Mouse (Mus musculus) hindbrain, embryonic 14.5 days (tissue): Measurements from ENCODE around the gene Tmem51. TPM values are rescaled to one million over a fixed set of nuclear protein-coding genes. Genes with fewer than 3 reads are reported as not detected.

Experiments
- ATAC-seq: fragments of 200-750 bp; cut with Nextera tagmentation; 2 replicates; pipeline ENCODE4 v1.8.0; 2017; ENCODE audit warnings: moderate number of reproducible peaks, mild to moderate bottlenecking, moderate TSS enrichment, moderate library complexity; ENCODE audit not compliant: low FRiP score
- DNase-seq: peaks from one replicate; pipeline ENCODE4 v3.0.0-alpha.2; 2015; ENCODE audit warnings: low spot score
- H3K27ac ChIP-seq: fragments of 300-500 bp; sonication (generic); 2 replicates; pipeline ENCODE4 v1.5.1; 2014; ENCODE audit warnings: mild to moderate bottlenecking, moderate library complexity
- H3K27me3 ChIP-seq: fragments of 300-500 bp; sonication (generic); 2 replicates; pipeline ENCODE4 v1.6.1; 2014; ENCODE audit warnings: mild to moderate bottlenecking, low read length, mixed read lengths; ENCODE audit not compliant: control insufficient read depth, insufficient read depth
- H3K36me3 ChIP-seq: fragments of 300-500 bp; sonication (generic); replicated peaks from 2 replicates; pipeline ENCODE4 v1.6.1; 2014; ENCODE audit not compliant: control insufficient read depth, insufficient read depth
- H3K4me1 ChIP-seq: fragments of 300-500 bp; sonication (generic); replicated peaks from 2 replicates; pipeline ENCODE4 v1.6.1; 2014; ENCODE audit warnings: antibody characterized with exemption, low read length, mixed read lengths; ENCODE audit not compliant: control insufficient read depth, insufficient read depth
- H3K4me2 ChIP-seq: fragments of 300-500 bp; sonication (generic); replicated peaks from 2 replicates; pipeline ENCODE4 v1.6.1; 2014; ENCODE audit warnings: mild to moderate bottlenecking, moderate library complexity
- H3K4me3 ChIP-seq: fragments of 300-500 bp; sonication (generic); replicated peaks from 2 replicates; pipeline ENCODE4 v1.5.1; 2014; ENCODE audit warnings: mild to moderate bottlenecking, low read length
- H3K9ac ChIP-seq: fragments of 300-500 bp; sonication (generic); 2 replicates; pipeline ENCODE4 v1.6.1; 2014
- H3K9me3 ChIP-seq: fragments of 300-500 bp; sonication (generic); 2 replicates; pipeline ENCODE4 v1.6.1; 2016; ENCODE audit warnings: low read length; ENCODE audit not compliant: control insufficient read depth
- WGBS: fragments of 180-500 bp; shearing (Covaris S2); extraction: QIAGEN DNeasy Blood & Tissue Kit; methylation state at CpG from one replicate; pipeline ENCODE4 v1.1.7; 2014; 5-methylcytosine and 5-hydroxymethylcytosine counted together
- polyA plus RNA-seq: library from polyadenylated mRNA; unstranded; fragments of >200 nt; fragmentation: Nextera tagmentation; extraction: Ambion mirVana; gene quantifications from 2 replicates; pipeline ENCODE4 v1.2.1, GENCODE M21; 2014

The Tmem51 gene
- 6.5 and 6.6 TPM in 2 replicates for polyA plus RNA-seq

GRCm38 (mm10) chr4:142084131-142084899 is at the start of gene Tmem51:
Gene Tmem51 (minus strand): TSS chr4:142084304.
- peak within 1 kb of the TSS; percentile 48 for H3K4me3 ChIP-seq
- ATAC-seq (peak; percentile 72; the same call in 1 of the 2 replicates), DNase-seq (no peak)
- WGBS = under 1% methylated on average over 51 of the region's 52 CpGs
- H3K27me3 ChIP-seq = peaks cover 28% of the 10 kb centered on the region
- peak within 1 kb of the TSS; percentile 86 for H3K4me2 ChIP-seq
- peak within 1 kb of the TSS; percentile 56 for H3K9ac ChIP-seq
- no peaks in the 10 kb centered on the region for H3K9me3 ChIP-seq
- no peaks in the 10 kb centered on the region for H3K36me3 ChIP-seq
- H3K4me1 ChIP-seq = peaks cover 7% of the 10 kb centered on the region; the same call in 1 of the 2 replicates
- H3K27ac ChIP-seq = no peak within 1 kb of the TSS

GRCm38 (mm10) chr4:142130162-142130561 is 46.1 kb upstream of the Tmem51 start:
- no peaks in the 10 kb centered on the region for H3K27me3 ChIP-seq
- 0 out of 2 replicates have a peak, but pooled peaks cover 3% of the 10 kb centered on the region for H3K4me1 ChIP-seq
- no peaks in the 10 kb centered on the region for H3K36me3 ChIP-seq
- ATAC-seq (no peak), DNase-seq (no peak)
- WGBS = 57% methylated on average over 5 of the region's 5 CpGs
- H3K4me3 ChIP-seq = no peak overlapping the region
- H3K27ac ChIP-seq = no peak overlapping the region
- no peak overlapping the region for H3K4me2 ChIP-seq
- no peak overlapping the region for H3K9ac ChIP-seq
- no peaks in the 10 kb centered on the region for H3K9me3 ChIP-seq

GRCm38 (mm10) chr4:142127275-142127788 is 43.2 kb upstream of the Tmem51 start:
- H3K4me2 ChIP-seq = no peak overlapping the region
- no peak overlapping the region for H3K27ac ChIP-seq
- H3K9me3 ChIP-seq = no peaks in the 10 kb centered on the region
- H3K4me3 ChIP-seq = no peak overlapping the region
- H3K27me3 ChIP-seq = no peaks in the 10 kb centered on the region
- 0 out of 2 replicates have a peak, but pooled peaks cover 3% of the 10 kb centered on the region for H3K4me1 ChIP-seq
- WGBS = 88% methylated on average over 6 of the region's 6 CpGs
- DNase-seq (no peak), ATAC-seq (no peak)
- H3K36me3 ChIP-seq = no peaks in the 10 kb centered on the region
- no peak overlapping the region for H3K9ac ChIP-seq

- no peak for ATAC-seq
- no peaks in the 10 kb centered on the region for H3K27me3 ChIP-seq
- 79% methylated on average over 10 of the region's 10 CpGs for WGBS
These were observed 42.7 kb upstream of the Tmem51 start for GRCm38 (mm10) chr4:142126641-142127274.

GRCm38 (mm10) chr4:142121164-142121563 is 37.1 kb upstream of the Tmem51 start:
- 63% methylated on average over 1 of the region's 1 CpGs for WGBS
- no peaks in the 10 kb centered on the region for H3K9me3 ChIP-seq
- H3K4me1 ChIP-seq = no peaks in the 10 kb centered on the region
- no peak overlapping the region for H3K9ac ChIP-seq
- H3K27me3 ChIP-seq = no peaks in the 10 kb centered on the region
- H3K4me3 ChIP-seq = no peak overlapping the region
- no peak for DNase-seq
- no peak overlapping the region for H3K4me2 ChIP-seq
- H3K36me3 ChIP-seq = no peaks in the 10 kb centered on the region
- ATAC-seq = no peak
- no peak overlapping the region for H3K27ac ChIP-seq

More at GRCm38 (mm10) chr4:142126641-142127274, 42.7 kb upstream of the Tmem51 start:
- no peaks in the 10 kb centered on the region for H3K36me3 ChIP-seq
- no peak overlapping the region for H3K9ac ChIP-seq
- no peak overlapping the region for H3K27ac ChIP-seq
- 0 out of 2 replicates have a peak, but pooled peaks cover 3% of the 10 kb centered on the region for H3K4me1 ChIP-seq
- H3K9me3 ChIP-seq = no peaks in the 10 kb centered on the region
- H3K4me3 ChIP-seq = no peak overlapping the region
- H3K4me2 ChIP-seq = no peak overlapping the region
- no peak for DNase-seq

GRCm38 (mm10) chr4:142118522-142118921 is 34.4 kb upstream of the Tmem51 start:
- H3K9me3 ChIP-seq = no peaks in the 10 kb centered on the region
- DNase-seq (peak; percentile 29), ATAC-seq (no peak)
- no peak overlapping the region for H3K9ac ChIP-seq
- no peaks in the 10 kb centered on the region for H3K27me3 ChIP-seq
- no peak overlapping the region for H3K27ac ChIP-seq
- H3K36me3 ChIP-seq = no peaks in the 10 kb centered on the region
- no peaks in the 10 kb centered on the region for H3K4me1 ChIP-seq
- no peak overlapping the region for H3K4me3 ChIP-seq
- no peak overlapping the region for H3K4me2 ChIP-seq
- WGBS = 62% methylated on average over 7 of the region's 7 CpGs

GRCm38 (mm10) chr4:142117993-142118392 is 33.9 kb upstream of the Tmem51 start:
- ATAC-seq = no peak
- H3K4me3 ChIP-seq = no peak overlapping the region
- H3K4me2 ChIP-seq = no peak overlapping the region
- DNase-seq = no peak
- WGBS = 84% methylated on average over 12 of the region's 12 CpGs
- H3K9me3 ChIP-seq = no peaks in the 10 kb centered on the region
- no peaks in the 10 kb centered on the region for H3K27me3 ChIP-seq
- no peak overlapping the region for H3K9ac ChIP-seq
- no peak overlapping the region for H3K27ac ChIP-seq
- no peaks in the 10 kb centered on the region for H3K4me1 ChIP-seq
- H3K36me3 ChIP-seq = no peaks in the 10 kb centered on the region

GRCm38 (mm10) chr4:142113306-142113705 is 29.2 kb upstream of the Tmem51 start:
- peak; percentile 58 for DNase-seq
- H3K27ac ChIP-seq = no peak overlapping the region
- H3K36me3 ChIP-seq = no peaks in the 10 kb centered on the region; the same call in 1 of the 2 replicates
- H3K4me3 ChIP-seq = no peak overlapping the region
- no peaks in the 10 kb centered on the region for H3K27me3 ChIP-seq
- H3K9ac ChIP-seq = no peak overlapping the region
- 0 out of 2 replicates have a peak, but pooled peaks have one; percentile 18 for ATAC-seq
- no peaks in the 10 kb centered on the region for H3K4me1 ChIP-seq
- H3K9me3 ChIP-seq = no peaks in the 10 kb centered on the region
- H3K4me2 ChIP-seq = no peak overlapping the region
- 24% methylated on average over 8 of the region's 8 CpGs for WGBS

GRCm38 (mm10) chr4:142103081-142103671 is 19.1 kb upstream of the Tmem51 start:
- H3K4me1 ChIP-seq = no peaks in the 10 kb centered on the region
- ATAC-seq = no peak
- H3K4me3 ChIP-seq = no peak overlapping the region
- DNase-seq = no peak
- H3K27me3 ChIP-seq = no peaks in the 10 kb centered on the region
- no peak overlapping the region for H3K27ac ChIP-seq
- H3K9me3 ChIP-seq = no peaks in the 10 kb centered on the region
- H3K9ac ChIP-seq = no peak overlapping the region
- peaks cover 11% of the 10 kb centered on the region for H3K36me3 ChIP-seq
- H3K4me2 ChIP-seq = no peak overlapping the region
- 58% methylated on average over 12 of the region's 12 CpGs for WGBS
